10 mouse cellular contexts compared by ENCODE assay signal in the genomic region with DNA sequence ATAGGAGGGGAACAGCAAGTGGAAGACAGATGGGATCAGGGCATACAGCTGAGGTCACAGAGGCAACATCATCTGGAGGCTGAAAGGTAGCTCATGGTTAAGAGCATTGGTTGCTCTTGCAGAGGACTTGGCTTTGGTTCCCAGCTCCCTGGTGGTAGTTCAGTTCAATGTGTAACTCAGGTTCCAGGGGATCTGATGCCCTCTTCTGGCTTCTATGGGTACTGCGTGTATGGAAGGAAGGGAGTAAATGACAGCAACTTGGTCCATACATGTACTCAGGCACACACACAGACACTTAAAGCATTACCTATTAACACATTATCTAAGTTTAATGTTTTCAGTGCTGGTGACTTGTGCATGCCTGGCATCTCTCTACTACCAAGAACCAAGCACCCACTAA. TPM values are rescaled to one million over a fixed set of nuclear protein-coding genes. Genes with fewer than 3 reads are reported as not detected.
DNase-seq lines count a peak whose midpoint lies in the region; ATAC-seq and TF ChIP-seq lines count a peak whose summit lies in the region.
"Had no signal": no experiment of that assay in that cellular context is flagged by ENCODE, and none has a peak within 500 bp of the region (broad histone marks: within the 10 kb centered on the region; RNA-seq: fewer than 3 reads in every experiment).

No protein-coding gene starts in this region.

- no peaks in the 10 kb centered on the region for H3K27me3 ChIP-seq in heart, adult 2 months (ENCODE audit: control insufficient read depth, insufficient read depth, low read length)
- no peaks in the 10 kb centered on the region for H3K27me3 ChIP-seq in neural tube, embryonic 15.5 days (replicated peaks)
- H3K27me3 ChIP-seq: limb, embryonic 15.5 days had no signal

- H3K9ac ChIP-seq in heart, adult 2 months (ENCODE audit: low read depth, low read length): no peak overlapping the region
- no peak overlapping the region for H3K9ac ChIP-seq in neural tube, embryonic 15.5 days (replicated peaks)
- H3K9ac ChIP-seq: limb, embryonic 15.5 days had no signal

- no peak overlapping the region for H3K4me2 ChIP-seq in neural tube, embryonic 15.5 days
- H3K4me2 ChIP-seq: limb, embryonic 15.5 days had no signal

- TF ChIP-seq CTCF in heart, adult 2 months (IDR thresholded peaks at IDR 0.05): peak; percentile 57
- peak; percentile 34; the same call in 1 of the 2 replicates for TF ChIP-seq CTCF in brain, embryonic 14.5 days (IDR thresholded peaks at IDR 0.05; ENCODE audit: borderline replicate concordance, extremely low read depth, insufficient read depth, insufficient read length)

- no peak for DNase-seq in heart, adult 2 months
- no peak for DNase-seq in heart, adult 8-10 months (ENCODE audit: low spot score)
- DNase-seq in spleen, postnatal 4 days (ENCODE audit: low spot score in 2 of 2): peak; percentile 37 to 68
- no peak for DNase-seq in spleen, postnatal 14 days (ENCODE audit: low spot score in 2 of 2)
- no peak for DNase-seq in brain, embryonic 14.5 days (ENCODE audit: low read depth)
- no peak for DNase-seq in retina, postnatal 1 day
- no peak for DNase-seq in lung, postnatal 14 days
- DNase-seq: gastrocnemius, postnatal 10 days had no signal

- no peaks in the 10 kb centered on the region for H3K36me3 ChIP-seq in heart, adult 2 months (ENCODE audit: control insufficient read depth, insufficient read depth, low read length)
- no peaks in the 10 kb centered on the region for H3K36me3 ChIP-seq in neural tube, embryonic 15.5 days
- H3K36me3 ChIP-seq: limb, embryonic 15.5 days had no signal

- no peak for TF ChIP-seq POLR2A in heart, adult 2 months (IDR thresholded peaks at IDR 0.05; ENCODE audit: insufficient read depth, low read depth, low read length)
- TF ChIP-seq POLR2A in brain, embryonic 14.5 days (IDR thresholded peaks at IDR 0.05; ENCODE audit: borderline replicate concordance, extremely low read depth, insufficient read depth, insufficient read length, poor library complexity, severe bottlenecking): no peak

- ATAC-seq in neural tube, embryonic 15.5 days (ENCODE audit: low FRiP score): no peak

- H3K9me3 ChIP-seq in neural tube, embryonic 15.5 days (replicated peaks): no peaks in the 10 kb centered on the region
- H3K9me3 ChIP-seq: limb, embryonic 15.5 days had no signal

- H3K79me2 ChIP-seq in heart, adult 2 months (replicated peaks; ENCODE audit: control insufficient read depth, insufficient read depth, low read length): no peaks in the 10 kb centered on the region

- TF ChIP-seq EP300 in heart, adult 2 months (IDR thresholded peaks at IDR 0.05; ENCODE audit: insufficient read depth, low read depth, low read length): no peak

- no peaks in the 10 kb centered on the region for H3K4me1 ChIP-seq in heart, adult 2 months (ENCODE audit: control insufficient read depth, insufficient read depth, low read length)
- peaks cover 13% of the 10 kb centered on the region for H3K4me1 ChIP-seq in neural tube, embryonic 15.5 days

- H3K27ac ChIP-seq in heart, adult 2 months: no peak overlapping the region
- H3K27ac ChIP-seq in neural tube, embryonic 15.5 days (replicated peaks): peak overlapping the region; percentile 73
- H3K27ac ChIP-seq: limb, embryonic 15.5 days had no signal

- H3K4me3 ChIP-seq in heart, adult 2 months: no peak overlapping the region
- H3K4me3 ChIP-seq in neural tube, embryonic 15.5 days (replicated peaks): no peak overlapping the region
- H3K4me3 ChIP-seq: limb, embryonic 15.5 days had no signal

- 96% methylated on average over 1 of the region's 1 CpGs for WGBS in heart, adult 2 months
- WGBS in neural tube, embryonic 15.5 days: 90% methylated on average over 1 of the region's 1 CpGs

- intact Hi-C loops in heart, adult 2 months (cut with DNase I): no loop called here

RNA-seq across cellular contexts. Expression of gene Bod1, which starts 22.4 kb away (rescaled TPM):
- total RNA-seq in heart, adult 2 months (2021): 100 to 1,000 TPM; 125 to 140 TPM
- polyA plus RNA-seq in heart, adult 2 months (2012; rRNA removed): 105 and 181 TPM in 2 replicates
- 100 to 1,000 TPM; 135 to 160 (median 146) TPM for total RNA-seq in heart, adult 8-10 months (2022)
- 194 and 228 TPM in 2 replicates for polyA plus RNA-seq in brain, embryonic 14.5 days (2012; rRNA removed)
- 111 and 118 TPM in 2 replicates for polyA plus RNA-seq in neural tube, embryonic 15.5 days (2015; fragmentation: Nextera tagmentation; extraction: Ambion mirVana)

Comparison
In these comparisons a context has a peak if more than half of its experiments do, and no peak if none do; other contexts are left out.
1. DNase-seq: peak in spleen, postnatal 4 days (2 of 2); none in heart, adult 2 months (0 of 2), heart, adult 8-10 months (single experiment), spleen, postnatal 14 days (0 of 2), brain, embryonic 14.5 days (single experiment), retina, postnatal 1 day (single experiment) and lung, postnatal 14 days (single experiment).